Mouse (Mus musculus) layer of hippocampus, postnatal 14 days (tissue): ENCODE measurements around the gene Tex30. TPM values are rescaled to one million over a fixed set of nuclear protein-coding genes. Genes with fewer than 3 reads are reported as not detected.

Experiments used
- DNase-seq, 2 experiments: peaks; one replicate each; pipeline ENCODE4 v3.0.0; 2021 to 2022; ENCODE audit warnings: low spot score in 2 of 2, mixed read lengths in 1 of 2
- long read RNA-seq, 2 experiments: library from polyadenylated mRNA; stranded (forward); transcript quantifications; one replicate each; pipeline ENCODE4 v2.0.0; 2021
- total RNA-seq, 2 experiments: library from RNA; stranded (reverse); gene quantifications; 2 replicates each; pipeline ENCODE4 v1.2.3; 2021

Tex30 gene
- 1 to 10 TPM; 6.2 to 8.2 TPM for total RNA-seq
- long read RNA-seq, experiment 1, partial matches to known transcripts, result 0 of 7 reads
- long read RNA-seq, experiment 1, other reads (novel, unspliced or antisense), result 1 of 7 reads
- long read RNA-seq, experiment 2, transcript Tex30-211 (6 exons, 960 nt), result major isoform, 6 of 10 reads
- long read RNA-seq, experiment 2, partial matches to known transcripts, result 0 of 10 reads
- long read RNA-seq, experiment 2, other reads (novel, unspliced or antisense), result 1 of 10 reads

DNA sequence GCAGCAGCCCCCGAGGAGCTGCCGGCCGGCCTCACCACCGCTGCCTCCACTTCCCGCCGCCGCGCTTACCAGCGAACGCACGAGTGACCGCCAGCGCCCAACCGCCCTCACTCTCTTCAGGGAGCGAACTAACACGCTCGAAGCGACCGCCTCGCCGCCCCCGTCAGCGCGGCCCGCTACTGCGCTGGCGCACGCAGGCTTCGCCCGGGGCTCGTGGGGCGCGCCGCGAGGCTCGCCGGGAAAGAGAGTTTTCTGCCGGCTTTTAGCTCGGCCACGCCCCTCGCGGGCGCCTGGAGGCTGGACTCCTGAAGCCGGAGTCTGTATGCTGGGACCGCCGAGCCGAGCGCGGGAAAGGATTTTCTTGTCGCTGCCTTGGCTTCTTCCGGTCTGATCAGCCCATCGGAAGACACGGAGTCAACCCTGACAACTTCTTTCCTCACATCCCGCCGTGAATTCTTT lies at the start of gene Tex30:
Tex30 (minus strand) TSS at position 183 of the 459 bp plus-strand sequence.
- peak; percentile 89 to 95 for DNase-seq

DNA sequence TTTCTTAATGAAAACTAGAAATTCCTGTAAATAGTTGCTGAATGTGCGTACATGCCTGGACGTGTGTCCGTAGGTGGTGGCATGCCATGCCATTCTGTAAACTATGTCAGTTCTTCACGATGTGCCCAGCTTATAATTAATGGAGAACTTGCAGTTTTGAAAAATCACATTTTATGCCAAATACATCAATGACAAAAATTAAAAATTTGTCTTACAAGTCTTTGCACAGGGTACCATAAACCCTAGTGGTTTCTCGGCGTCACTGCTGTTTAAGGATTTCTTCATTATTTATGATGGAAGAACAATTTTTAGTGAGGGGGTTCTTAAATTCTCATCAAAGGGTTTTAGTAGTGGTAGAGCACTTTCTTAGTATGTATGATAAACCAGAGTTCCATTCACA lies 46.5 kb upstream of the Tex30 start:
- DNase-seq, result no peak

DNA sequence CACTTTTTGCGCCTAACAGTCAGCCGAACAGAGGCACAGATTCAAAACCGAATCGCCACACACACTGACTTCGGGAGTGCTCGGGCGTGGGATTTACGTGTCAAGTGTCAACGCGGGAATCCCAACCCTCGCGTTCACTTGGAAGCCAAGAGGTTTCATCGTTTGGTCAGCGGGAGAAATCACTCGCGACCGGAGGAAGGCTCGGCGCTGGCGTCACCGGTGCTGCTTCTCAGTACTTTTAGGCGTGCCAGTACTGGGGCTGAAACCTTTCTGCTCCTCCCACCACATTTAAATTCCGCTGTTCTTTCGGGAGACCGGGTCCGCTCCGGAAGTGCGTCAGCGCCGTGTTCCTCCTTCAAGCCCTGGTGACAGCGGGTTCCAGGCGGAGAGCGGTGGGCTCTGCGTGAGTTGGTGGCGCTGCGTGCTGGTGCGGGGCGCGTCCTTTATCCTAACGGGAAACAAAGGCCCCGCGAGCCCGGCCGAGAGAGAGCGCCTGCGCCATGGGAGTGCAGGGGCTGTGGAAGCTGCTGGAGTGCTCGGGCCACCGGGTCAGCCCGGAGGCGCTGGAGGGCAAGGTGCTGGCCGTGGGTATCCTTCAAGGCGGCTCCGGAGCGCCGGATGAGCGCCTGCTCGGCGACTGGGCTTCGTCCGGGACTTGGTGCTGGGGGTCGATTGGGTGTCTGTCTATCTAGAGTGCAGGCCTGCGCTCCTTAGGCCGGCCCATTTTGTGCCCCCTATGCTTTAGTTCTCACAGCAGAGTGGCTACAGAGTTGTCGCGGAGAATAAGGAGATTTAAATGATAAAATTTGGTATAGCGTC lies 45.5 kb upstream of the Tex30 start, which contains the start of gene Ercc5:
Ercc5 (plus strand) TSS at position 182 of the 819 bp plus-strand sequence.
- DNase-seq, result peak; percentile 82 to 91

DNA sequence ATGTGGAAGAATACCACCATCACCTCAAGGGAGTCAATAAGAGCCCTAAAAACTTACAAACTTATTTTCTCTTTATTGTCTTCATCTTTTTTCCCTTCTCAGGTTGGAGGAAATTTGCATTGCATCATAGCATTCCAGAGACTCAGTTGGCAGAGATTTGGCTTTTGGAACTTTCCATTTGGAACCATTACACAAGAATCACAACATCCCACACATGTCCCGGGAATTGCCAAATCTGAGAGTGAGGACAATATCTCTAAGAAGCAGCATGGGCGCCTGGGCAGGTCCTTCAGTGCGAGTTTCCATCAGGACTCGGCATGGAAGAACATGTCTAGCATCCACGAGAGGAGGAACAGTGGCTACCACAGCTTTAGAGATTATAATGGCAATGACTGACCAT lies 40.5 kb upstream of the Tex30 start:
- no peak for DNase-seq

DNA sequence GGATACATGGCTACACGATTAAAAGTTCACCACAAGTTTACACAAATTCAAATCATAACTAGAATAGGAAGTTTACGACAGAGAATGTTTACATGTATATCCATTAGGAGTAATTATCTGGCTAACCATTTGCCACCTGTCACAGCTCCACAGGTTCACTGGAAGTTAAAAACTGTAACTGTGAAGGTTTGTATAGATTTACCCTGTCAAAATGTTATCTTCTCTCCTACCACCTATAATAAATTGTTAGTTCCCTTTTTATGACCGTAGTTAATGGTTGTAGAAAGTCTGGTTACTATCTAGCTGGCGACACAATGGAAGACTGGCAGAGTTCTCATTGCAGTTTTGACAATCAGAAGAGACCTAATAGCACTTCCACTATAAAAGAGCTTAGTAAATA lies 38.0 kb upstream of the Tex30 start:
- no peak for DNase-seq

DNA sequence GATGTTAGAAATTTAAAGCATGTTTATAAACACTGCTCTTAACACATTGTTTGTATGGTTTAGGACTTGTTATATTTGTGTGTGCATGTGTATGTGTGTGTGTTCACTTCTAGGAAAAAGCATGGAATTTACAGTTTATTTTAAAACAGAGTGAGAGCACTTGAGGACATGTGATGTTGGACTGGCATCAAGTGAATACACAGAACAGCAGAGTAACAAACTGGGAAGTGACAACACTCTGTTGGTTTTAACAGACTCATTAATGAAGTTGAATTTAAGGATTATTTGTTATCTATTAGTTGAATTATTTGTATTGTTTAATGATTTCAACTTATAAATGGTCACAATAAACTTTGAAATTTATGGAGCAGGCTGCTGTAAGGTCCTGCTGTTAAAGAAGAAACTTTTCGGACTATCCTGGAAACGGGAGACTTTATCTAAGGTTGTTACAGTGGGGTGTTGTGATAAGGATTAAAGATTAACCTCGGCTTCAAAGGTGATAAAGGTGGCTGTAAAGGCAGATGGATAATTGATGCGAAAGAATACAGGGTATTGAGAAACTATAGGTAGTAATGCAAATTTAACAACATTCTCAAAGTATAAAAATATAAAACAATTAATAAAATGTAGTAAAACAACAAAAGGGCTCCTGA lies 27.8 kb upstream of the Tex30 start:
- DNase-seq, result no peak

DNA sequence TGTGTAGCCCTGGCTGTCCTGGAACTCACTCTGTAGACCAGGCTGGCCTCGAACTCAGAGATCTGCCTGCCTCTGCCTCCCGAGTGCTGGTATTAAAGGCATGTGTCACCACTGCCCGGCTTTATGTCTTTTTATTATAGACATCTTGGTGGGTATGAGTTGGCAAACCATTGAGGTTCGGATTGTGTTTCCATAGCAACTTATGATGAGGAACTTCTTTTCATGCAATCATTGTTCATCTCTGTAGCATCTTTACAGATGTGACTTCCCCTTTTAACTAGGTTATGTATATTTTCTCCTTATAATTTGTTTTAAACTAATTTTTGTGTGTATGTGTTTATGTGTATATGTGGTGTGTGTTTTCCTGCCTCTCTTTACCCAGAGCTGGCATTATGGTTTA lies 23.3 kb upstream of the Tex30 start:
- DNase-seq, result no peak

DNA sequence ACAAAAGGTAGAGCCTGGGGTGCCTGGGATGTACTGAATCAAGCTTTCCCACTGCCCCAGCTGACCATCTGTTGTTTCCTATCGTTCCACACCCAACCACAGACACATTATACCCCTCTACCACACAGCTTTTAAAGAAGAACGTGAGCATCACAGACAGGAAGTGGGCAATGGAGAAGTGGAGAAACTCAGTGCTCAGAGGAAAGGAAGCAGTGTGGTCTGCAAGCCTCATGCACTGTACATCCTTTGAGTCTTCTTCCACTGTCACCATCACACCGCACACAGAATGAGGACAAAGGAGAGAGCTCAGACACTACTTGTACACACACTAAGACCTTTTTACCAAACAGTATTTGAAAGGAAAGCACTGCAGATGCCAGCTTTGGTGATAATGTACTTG lies 20.0 kb upstream of the Tex30 start:
- no peak for DNase-seq

DNA sequence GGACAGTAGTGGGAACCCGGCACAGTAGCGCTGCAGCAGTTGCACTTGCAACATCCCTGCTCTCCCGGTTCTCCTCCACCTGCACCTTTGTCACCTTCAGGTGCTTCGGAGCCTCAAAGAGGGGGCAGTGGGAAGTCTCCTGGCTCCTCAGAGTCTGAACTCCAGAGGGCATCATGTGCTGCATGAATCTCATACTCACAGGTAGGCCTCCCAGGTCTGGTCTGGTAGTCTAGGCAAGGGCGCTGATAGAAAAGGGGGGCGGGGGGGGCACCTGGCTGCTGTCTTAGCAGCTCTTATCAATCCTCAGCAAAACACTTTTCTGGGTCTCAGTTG lies 17.8 kb upstream of the Tex30 start:
- no peak for DNase-seq

DNA sequence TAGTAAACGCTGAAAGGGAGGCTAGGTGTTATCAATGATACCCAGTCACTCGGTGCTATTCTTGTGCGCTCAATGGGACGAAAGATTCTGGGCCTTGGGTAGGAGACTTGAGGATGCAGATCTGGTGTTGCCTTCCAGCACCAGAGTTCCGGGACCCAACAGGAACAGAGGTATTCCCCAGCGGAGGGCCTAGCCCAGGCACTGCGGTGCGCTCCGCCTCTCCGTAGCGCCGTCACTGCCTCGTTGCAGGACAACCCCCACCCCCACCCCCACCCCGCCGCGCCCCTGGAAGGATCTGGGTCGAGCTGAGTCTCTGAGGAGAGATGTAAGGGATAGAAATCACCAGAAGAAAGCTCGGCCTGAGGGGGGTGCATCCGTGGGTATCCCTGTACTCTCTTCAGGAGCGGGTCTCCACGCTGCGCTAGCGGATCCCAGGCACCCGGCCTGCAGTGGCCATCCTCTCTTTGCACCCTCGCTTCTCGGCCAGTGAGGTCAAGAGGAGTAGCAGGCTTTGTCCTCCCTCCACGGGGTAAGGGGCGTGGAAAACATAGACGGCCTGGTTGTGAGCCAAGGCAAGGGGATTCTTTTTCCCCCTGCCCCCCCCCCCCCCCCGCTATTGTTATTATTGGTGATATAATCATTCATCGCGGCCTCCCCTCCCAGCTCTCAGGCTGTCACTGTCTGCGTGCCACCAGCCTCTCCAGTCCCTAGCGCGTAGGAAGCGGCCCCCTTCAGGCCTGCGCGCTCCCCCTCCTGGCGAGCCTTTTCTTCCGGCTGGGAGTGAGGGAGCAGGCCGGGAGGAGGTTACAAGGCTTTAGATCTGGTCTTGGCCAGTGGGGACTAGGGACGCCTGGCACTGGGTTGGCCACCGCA lies 17.2 kb upstream of the Tex30 start:
- peak; percentile 75 to 84 for DNase-seq

DNA sequence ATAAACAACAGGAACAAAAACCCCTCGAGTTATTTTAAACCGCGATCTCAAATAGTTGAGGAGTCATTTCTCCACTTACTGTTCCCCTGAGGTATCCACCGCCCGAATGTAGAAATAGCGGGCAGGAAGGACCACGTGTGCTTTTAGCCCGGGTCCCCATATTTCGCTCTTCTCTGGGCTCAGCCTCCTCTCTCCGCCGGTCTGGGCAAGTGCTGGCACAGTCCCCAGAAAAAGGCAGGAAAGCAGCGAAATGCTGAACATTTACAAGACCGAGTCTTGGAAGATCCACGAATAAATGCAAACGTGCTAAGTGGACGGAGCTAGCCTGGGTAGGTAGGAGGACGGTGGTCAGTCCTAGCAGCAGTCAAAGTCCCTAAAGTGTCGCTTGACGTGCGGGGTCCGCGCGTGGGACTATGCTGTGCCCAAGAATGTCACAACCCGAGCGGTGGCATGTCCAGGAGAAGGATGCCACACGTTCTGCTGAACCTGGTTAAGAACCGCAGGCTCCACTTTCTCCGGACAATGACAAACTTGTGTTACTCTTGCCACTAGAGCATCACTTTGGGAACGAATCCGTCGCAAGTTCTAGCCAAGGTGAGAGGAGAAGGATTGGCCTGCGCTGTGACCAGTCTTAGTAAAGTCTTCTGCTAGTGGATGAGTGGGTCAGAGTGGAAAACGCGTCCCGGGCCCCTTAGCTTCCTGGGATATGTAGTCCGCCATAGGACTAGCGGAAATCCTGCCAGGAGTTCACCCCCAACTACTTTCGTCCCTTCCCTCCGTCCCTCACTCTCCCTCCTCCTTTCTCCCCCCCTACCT lies 16.2 kb upstream of the Tex30 start, which contains the start of the genes Kdelc1 and Bivm:
Kdelc1 (minus strand) TSS at position 570 of the 816 bp plus-strand sequence.
Bivm (plus strand) TSS at position 719 of the 816 bp plus-strand sequence.
- DNase-seq, result peak; percentile 81 to 96

DNA sequence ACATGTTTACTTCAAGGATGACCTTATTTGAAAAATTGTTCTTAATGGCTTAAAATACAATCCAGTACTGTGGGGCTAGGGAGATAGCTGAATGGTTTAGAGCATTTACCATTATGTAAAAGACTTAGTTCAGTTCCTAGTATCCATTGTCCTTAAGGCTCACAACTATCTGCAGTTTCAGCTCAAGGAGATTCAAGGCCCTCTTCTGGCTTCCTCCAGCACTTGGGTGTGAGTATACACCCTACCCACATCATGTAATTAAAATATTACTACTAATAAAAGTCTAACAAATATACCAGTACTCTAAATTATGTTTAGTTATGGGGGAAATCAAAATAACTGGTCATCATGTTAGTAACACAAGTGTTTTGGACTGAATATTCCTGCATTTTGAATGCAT lies 15.3 kb upstream of the Tex30 start:
- no peak for DNase-seq

DNA sequence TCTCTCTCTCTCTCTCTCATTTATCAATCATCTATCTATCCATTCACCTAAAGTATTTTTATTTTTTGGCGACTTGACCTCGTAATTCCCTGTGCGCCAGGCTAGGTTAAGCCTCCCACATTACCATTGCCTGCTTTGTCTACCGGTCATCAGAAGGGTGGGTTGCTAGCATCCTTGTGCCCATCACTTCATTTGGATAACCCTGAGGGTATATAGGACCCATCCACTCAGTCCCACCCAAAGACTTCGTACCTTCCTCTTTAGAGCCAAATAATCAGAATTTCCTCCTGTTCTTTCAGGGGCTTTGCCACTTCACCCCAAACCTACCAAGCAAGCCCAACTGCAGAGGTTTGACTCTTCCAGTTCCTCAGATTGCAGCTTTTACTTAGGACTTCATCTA lies 698 bp upstream of the Tex30 start:
- DNase-seq, result no peak

DNA sequence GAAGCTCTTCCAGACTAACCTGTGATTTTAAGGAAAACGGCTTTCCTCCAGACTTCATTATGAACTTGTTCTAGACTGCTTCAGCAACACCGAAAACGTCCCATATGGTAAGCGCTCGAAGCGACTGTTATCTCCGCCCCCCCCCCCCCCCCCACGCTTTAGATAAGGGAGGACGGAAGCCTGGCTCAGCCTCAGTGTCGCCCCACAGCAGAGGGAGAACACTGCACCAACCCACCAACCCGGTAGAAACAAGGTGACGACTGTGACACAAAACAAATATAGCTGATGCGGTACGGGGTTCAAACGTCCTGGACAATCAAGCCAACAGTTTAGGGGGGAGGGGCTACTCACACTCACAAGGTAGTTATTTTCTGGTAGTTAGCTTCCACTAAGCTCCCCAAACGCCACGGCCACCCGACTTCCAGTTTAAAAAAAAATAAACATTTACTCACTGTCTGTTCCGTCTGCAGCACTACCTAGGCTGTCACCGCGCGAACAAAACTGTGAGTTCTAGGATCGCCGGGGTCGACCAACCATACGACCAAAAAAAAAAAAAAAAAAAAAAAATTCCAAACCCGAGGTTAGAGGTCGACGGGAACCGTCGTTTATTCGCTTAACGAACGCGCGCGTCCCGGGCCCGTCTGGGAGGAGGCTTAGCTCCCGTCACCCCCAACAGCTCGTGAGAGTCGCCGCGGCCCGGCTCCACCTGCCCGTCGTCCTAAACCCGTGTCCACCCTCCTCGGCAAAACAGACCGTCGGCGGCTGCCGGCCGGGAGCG lies 604 bp downstream of the Tex30 start:
- DNase-seq, result peak; percentile 22

DNA sequence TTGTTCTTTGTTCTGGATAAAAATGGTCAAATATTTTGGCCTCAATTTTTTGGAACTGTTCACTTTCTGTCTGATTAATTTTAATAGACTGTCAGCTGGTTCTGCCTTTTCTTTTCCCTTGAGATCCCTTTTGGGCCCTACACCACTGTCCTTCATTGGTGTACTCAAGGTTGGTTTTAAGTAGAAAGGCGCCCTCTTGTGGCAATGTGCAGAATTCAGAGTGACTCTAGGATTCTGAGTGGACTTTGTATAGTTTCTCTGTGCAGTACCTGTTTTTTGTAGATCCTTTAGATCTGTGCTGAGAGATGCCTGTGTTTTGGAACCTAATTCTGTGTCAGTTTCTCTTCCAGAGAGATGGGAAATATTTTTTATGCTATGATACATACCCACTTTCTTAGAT lies 37.6 kb downstream of the Tex30 start:
- peak; percentile 37 to 62 for DNase-seq

DNA sequence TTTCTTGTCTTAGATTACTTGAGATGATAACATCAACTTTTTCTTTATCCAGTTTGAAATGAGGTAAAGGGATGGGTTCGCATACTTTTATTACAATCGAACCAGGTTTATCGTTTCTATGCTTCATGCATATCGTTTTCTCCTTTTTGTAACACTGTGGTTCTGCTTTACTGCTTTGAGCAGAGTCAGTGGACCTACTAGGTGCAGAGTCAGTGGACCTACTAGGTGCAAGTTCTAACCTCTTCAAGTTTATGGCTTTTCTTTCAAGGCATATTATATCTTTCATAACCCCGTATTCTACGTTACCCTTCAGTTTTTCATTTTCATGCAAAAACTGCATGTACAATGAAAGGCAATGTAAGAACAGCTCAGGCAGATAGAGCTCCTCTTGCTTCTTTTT lies 38.8 kb downstream of the Tex30 start:
- no peak for DNase-seq

DNA sequence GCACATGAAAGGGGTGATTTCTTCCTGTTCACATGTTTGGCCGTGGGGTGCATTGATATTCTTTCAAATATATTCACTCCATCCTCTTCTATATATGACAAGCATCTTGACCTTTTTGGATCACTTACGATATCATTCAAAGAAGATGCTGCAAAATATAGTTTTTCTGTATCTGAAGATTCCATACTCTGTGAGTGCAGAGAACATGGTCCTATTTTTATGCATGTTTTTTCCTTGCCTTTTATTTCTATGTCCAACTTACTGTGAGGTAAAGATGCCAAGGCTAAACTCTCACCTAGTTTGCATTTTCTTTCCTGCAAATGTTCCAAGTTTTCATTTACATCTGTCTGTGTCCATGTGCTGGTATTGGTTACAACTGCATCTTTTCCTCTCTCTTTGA lies 40.4 kb downstream of the Tex30 start, which contains the start of gene Gm8251:
Gm8251 (minus strand) TSS at position 101 of the 400 bp plus-strand sequence.
- no peak for DNase-seq

DNA sequence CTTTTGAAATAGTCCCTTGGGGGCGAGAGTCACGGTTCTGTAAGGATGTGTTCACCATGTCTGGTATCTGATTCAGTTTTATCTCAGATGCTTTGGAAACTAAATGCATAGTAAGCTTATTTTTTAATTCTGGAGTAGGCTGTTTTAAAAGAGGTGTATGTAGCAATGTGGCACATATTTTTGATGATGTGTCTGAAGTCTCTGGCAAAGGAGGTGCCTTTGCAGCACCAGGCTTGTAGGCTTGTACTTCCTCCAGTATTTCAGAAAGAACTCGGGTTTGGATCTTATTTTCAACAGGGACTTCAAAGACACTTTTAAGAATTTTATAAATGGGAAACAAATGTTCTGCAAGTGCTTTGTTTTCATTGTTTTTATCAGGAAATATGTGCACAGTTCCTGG lies 44.4 kb downstream of the Tex30 start:
- DNase-seq, result no peak

DNA sequence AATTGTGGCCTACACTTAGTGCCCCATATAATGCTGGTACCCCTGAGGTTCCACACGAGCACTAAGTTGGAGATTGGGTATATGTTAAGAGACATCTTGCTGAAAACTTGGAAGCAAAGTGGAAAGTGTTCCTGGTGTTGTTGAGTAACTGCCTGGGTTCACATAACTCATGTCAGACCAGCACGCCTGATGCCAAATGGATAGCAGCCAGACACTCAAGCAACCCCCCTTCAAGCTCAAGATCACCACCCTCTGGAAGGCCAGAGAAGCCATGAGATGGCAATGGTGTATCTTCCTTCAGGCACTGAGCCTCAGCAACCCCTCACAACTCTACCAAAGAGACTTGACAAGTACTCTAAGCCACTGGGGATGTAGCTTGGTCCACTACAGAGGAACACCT lies 55.7 kb downstream of the Tex30 start:
- no peak for DNase-seq
